Mouse (Mus musculus) ES-Bruce4 (cell line): Measurements from ENCODE around the gene Ndufs1. TPM values are rescaled to one million over a fixed set of nuclear protein-coding genes. Genes with fewer than 3 reads are reported as not detected.

Experiments
- H3K27ac ChIP-seq: 2 replicates; pipeline ENCODE4 v1.5.1; 2012; ENCODE audit warnings: low read length, inconsistent platforms; ENCODE audit not compliant: insufficient read depth
- H3K27me3 ChIP-seq: 2 replicates; pipeline ENCODE4 v1.6.1; 2012; ENCODE audit warnings: mild to moderate bottlenecking, low read length, inconsistent platforms; ENCODE audit not compliant: control insufficient read depth, poor library complexity, insufficient read depth, severe bottlenecking
- H3K36me3 ChIP-seq: 2 replicates; pipeline ENCODE4 v1.6.1; 2012; ENCODE audit warnings: inconsistent platforms, mild to moderate bottlenecking, low read length, moderate library complexity; ENCODE audit not compliant: control insufficient read depth, poor library complexity, insufficient read depth, severe bottlenecking
- H3K4me1 ChIP-seq: one replicate; pipeline ENCODE4 v1.8.1; 2011; ENCODE audit warnings: low read length; ENCODE audit not compliant: control insufficient read depth, insufficient read depth
- H3K4me3 ChIP-seq: 2 replicates; pipeline ENCODE4 v1.5.1; 2011; ENCODE audit warnings: low read depth, mild to moderate bottlenecking, low read length
- H3K9ac ChIP-seq: 2 replicates; pipeline ENCODE4 v1.6.1; 2012; ENCODE audit warnings: low read depth, mild to moderate bottlenecking, inconsistent platforms; ENCODE audit not compliant: poor library complexity, severe bottlenecking
- H3K9me3 ChIP-seq: replicated peaks from 2 replicates; pipeline ENCODE4 v1.6.1; 2012; ENCODE audit warnings: mild to moderate bottlenecking, low read length, inconsistent platforms; ENCODE audit not compliant: control insufficient read depth, poor library complexity, insufficient read depth, severe bottlenecking
- CTCF ChIP-seq: IDR thresholded peaks from one replicate; pipeline ENCODE4 v1.8.1; 2011; ENCODE audit warnings: low read depth, low read length
- EP300 ChIP-seq: IDR thresholded peaks from 2 replicates; pipeline ENCODE4 v1.6.1; 2011; ENCODE audit warnings: low read depth, low read length; ENCODE audit not compliant: insufficient read depth
- POLR2A ChIP-seq: IDR thresholded peaks from one replicate; pipeline ENCODE4 v1.8.1; 2011; ENCODE audit warnings: low read length; ENCODE audit not compliant: insufficient read depth
- polyA plus RNA-seq: library from polyadenylated mRNA; stranded (reverse); fragments of >200 nt; gene quantifications from 2 replicates; pipeline ENCODE4 v1.2.4, GENCODE M21; 2011; ENCODE audit warnings: low read depth; ENCODE audit not compliant: missing spikeins, insufficient read depth, insufficient read length

The Ndufs1 gene
- polyA plus RNA-seq, 1 experiment = 106 TPM

DNA sequence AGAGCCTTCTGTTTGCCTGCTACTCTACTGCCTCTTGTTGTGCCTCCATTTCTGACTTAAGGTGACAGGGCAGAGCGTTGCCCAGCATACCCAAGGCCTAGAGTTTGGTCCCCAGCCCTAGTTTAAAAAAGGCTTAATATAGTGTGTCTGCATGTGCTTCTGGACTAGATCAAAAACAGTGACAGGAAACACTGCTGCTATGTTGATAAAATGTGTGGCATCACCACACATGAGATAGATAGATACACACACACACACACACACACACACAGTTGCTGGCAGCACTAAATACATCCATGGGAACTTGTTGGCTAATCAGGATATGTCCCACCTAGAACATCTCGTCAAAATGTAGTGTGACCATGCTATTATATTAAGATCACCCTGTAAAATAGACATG is 56.3 kb downstream of the Ndufs1 start:
- Histone ChIP-seq H3K9ac (no peak overlapping the region), H3K27me3 (no peaks in the 10 kb centered on the region), H3K27ac (no peak overlapping the region), H3K36me3 (peaks cover 39% of the 10 kb centered on the region), H3K4me1 (peaks cover 3% of the 10 kb centered on the region), H3K4me3 (no peak overlapping the region), H3K9me3 (peaks cover 4% of the 10 kb centered on the region; the same call in 1 of the 2 replicates)
- TF ChIP-seq EP300 = no peak
- TF ChIP-seq CTCF = no peak
- TF ChIP-seq POLR2A = no peak

DNA sequence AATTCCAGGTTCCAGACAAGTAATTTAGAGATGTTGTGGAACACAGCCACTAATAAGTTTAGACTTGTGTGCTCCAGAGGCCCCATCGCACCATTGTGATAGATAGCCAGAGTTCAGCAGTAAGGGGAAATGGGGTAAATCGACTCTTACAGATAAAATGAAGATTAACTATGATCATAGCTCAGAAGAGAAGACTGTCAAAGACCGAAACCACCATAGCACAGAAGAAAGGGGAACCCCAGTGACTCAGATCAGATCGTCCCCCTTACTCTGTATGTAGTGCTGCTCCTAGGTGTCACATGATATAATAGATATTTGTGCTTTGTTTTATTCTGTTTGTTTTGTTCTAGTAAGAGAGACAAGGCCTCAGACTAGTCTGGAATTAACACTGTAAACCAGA is 57.0 kb downstream of the Ndufs1 start:
- H3K9ac ChIP-seq = no peak overlapping the region
- peaks cover 4% of the 10 kb centered on the region; the same call in 1 of the 2 replicates for H3K9me3 ChIP-seq
- H3K27ac ChIP-seq = no peak overlapping the region
- H3K4me3 ChIP-seq = no peak overlapping the region
- H3K27me3 ChIP-seq = no peaks in the 10 kb centered on the region
- TF ChIP-seq EP300 (no peak), POLR2A (no peak), CTCF (no peak)
- peaks cover 3% of the 10 kb centered on the region for H3K4me1 ChIP-seq
- H3K36me3 ChIP-seq = peaks cover 39% of the 10 kb centered on the region

DNA sequence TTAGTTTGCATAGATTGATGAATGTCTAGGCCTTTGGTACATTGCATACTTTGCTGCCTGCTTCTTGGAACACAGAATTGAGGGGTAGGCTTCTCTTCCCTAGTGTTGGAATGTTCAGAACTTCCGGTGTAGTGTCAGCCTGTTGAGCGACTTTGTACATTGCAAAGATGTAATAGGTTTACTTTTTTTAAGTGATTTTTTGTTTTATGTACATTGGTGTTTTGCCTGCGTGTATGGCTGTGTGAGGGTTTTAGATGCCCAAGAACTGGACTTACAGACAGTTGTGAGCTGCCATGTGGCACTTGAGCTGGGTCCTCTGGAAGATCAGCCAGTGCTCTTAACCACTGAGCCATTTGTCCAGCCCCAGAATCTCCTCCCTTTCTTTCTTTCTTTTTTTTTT is 61.1 kb downstream of the Ndufs1 start:
- peaks cover 3% of the 10 kb centered on the region for H3K4me1 ChIP-seq
- peak overlapping the region; percentile 27 for H3K27ac ChIP-seq
- peak overlapping the region; percentile 100 for H3K9ac ChIP-seq
- no peaks in the 10 kb centered on the region for H3K9me3 ChIP-seq
- H3K4me3 ChIP-seq = peak overlapping the region; percentile 37
- H3K36me3 ChIP-seq = peaks cover 15% of the 10 kb centered on the region
- TF ChIP-seq CTCF = no peak
- TF ChIP-seq EP300 = no peak
- TF ChIP-seq POLR2A = no peak
- no peaks in the 10 kb centered on the region for H3K27me3 ChIP-seq

DNA sequence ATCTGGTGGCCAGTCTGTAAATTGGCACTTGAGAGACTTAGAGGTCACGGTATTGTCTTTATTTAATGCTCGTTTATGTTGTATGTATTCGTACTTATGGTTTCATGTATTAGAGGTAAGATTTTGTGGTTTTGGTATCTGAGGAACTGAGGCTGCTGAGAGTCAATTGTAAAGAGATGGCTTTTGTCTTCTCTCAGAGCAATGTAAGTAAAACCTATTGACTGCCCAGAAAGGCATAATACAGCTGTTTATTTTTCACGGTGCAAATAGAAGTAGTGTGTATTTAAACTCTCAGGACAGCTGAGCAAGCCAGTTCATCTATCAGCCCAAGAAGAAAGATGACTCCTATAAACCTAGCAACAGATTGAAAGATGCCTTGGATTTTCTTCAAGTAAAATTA is 61.5 kb downstream of the Ndufs1 start:
- Histone ChIP-seq H3K9me3 (no peaks in the 10 kb centered on the region), H3K27me3 (no peaks in the 10 kb centered on the region), H3K4me1 (peaks cover 3% of the 10 kb centered on the region), H3K9ac (peak overlapping the region; percentile 100), H3K27ac (no peak overlapping the region; the same call in 1 of the 2 replicates), H3K36me3 (peaks cover 10% of the 10 kb centered on the region), H3K4me3 (no peak overlapping the region; the same call in 1 of the 2 replicates)
- TF ChIP-seq CTCF (no peak), EP300 (no peak)

DNA sequence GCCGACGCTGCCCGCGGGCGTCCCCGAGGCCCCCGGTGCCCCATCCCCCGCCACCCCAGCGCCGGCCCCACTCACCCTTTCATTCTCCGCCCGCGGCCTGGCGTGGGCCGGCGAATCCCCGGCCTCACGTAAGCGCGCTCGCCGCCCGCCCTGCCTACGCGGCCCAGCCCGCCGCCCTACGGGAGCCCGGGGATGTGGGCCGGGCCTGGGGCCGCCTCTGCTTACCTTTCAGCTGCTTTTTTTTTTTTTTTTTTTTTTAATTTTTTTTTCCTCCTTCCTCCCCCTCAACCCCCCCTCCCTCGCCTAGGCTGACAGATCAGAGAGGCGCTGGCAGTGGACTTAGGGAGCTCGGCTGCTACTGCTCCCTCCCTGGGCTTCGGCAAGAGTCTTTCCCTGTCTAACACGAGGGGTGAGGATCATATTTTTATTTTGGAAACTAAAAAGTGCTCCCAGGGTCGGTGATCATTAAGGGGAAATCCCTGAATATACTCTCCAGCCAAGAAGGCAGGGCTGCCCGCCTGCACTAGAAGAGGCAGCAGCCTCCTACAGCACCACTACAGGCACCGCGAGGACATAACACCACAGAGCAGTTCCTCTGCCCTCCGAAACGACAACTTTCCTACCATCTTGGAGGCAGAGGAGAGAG is 62.4 kb downstream of the Ndufs1 start, which contains the start of gene Ino80d:
Gene Ino80d (minus strand): TSS at position 532 of the 646 bp plus-strand sequence.
- H3K36me3 ChIP-seq = peaks cover 4% of the 10 kb centered on the region
- peaks cover 4% of the 10 kb centered on the region for H3K4me1 ChIP-seq
- peak within 1 kb of the TSS; percentile 98 for H3K27ac ChIP-seq
- H3K27me3 ChIP-seq = no peaks in the 10 kb centered on the region
- peak within 1 kb of the TSS; percentile 74 for H3K4me3 ChIP-seq
- peak within 1 kb of the TSS; percentile 100 for H3K9ac ChIP-seq
- no peaks in the 10 kb centered on the region for H3K9me3 ChIP-seq
- TF ChIP-seq EP300 (no peak), CTCF (peak; percentile 24), POLR2A (peak; percentile 66)
